Mouse (Mus musculus) layer of hippocampus, adult 2 months (tissue): ENCODE measurements around the gene Gys1. TPM values are rescaled to one million over a fixed set of nuclear protein-coding genes. Genes with fewer than 3 reads are reported as not detected.
"Not testable (repeated sequence)": the region's sequence is repeated elsewhere in the genome, so short reads cannot be mapped to it uniquely, and the experiment has no call there.

Experiments used
- DNase-seq, 2 experiments: peaks; one replicate each; pipeline ENCODE4 v3.0.0; 2022; ENCODE audit warnings: low spot score in 2 of 2
- H3K27ac ChIP-seq: fragments of 200-600 bp; 2 replicates; pipeline ENCODE4 v1.8.1; 2022
- H3K4me3 ChIP-seq: fragments of 200-600 bp; 2 replicates; pipeline ENCODE4 v1.8.1; 2022; ENCODE audit warnings: mild to moderate bottlenecking
- CTCF ChIP-seq: fragments of 200-600 bp; conservative IDR thresholded peaks from 2 replicates; pipeline ENCODE4 v1.8.1; 2022; ENCODE audit warnings: antibody characterized with exemption, mild to moderate bottlenecking, moderate library complexity
- total RNA-seq, 2 experiments: library from RNA; stranded (reverse); gene quantifications; 2 replicates each; pipeline ENCODE4 v1.2.3; 2021

Gene Gys1
- total RNA-seq, 2 experiments from 2014 or later: 16.1 to 20.3 TPM

DNA sequence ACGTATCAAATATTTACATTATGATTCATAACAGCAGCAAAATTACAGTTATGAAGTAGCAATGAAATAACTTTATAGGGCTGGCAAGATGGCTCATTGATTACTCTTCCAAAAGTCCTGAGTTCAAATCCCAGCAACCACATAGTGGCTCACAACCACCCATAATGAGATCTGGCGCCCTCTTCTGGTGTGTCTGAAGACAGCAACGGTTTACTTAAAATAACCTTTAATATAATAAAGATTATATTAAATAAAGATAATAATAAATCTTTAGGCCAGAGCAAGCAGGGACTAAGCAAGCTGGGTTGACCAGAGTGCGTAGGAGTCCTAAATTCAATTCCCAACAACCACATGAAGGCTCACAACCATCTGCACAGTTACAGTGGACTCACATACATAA lies 28.2 kb downstream of the Gys1 start:
- DNase-seq, H3K4me3 ChIP-seq, H3K27ac ChIP-seq: not testable (repeated sequence)
- TF ChIP-seq CTCF: peak; percentile 72

GRCm38 (mm10) chr7:45463987-45464778 lies 29.5 kb downstream of the Gys1 start:
- no peak overlapping the region for H3K4me3 ChIP-seq
- no peak overlapping the region for H3K27ac ChIP-seq
- no peak for TF ChIP-seq CTCF
- DNase-seq: no peak

GRCm38 (mm10) chr7:45465112-45465511 lies 30.5 kb downstream of the Gys1 start:
- no peak for TF ChIP-seq CTCF
- no peak for DNase-seq
- Histone ChIP-seq H3K4me3 (peak overlapping the region; percentile 75; the same call in 1 of the 2 replicates), H3K27ac (peak overlapping the region; percentile 96; the same call in 1 of the 2 replicates)

GRCm38 (mm10) chr7:45465549-45465948 lies 30.9 kb downstream of the Gys1 start:
- no peak for DNase-seq
- peak overlapping the region; percentile 96 for H3K27ac ChIP-seq
- H3K4me3 ChIP-seq: peak overlapping the region; percentile 75
- TF ChIP-seq CTCF: peak; percentile 48

DNA sequence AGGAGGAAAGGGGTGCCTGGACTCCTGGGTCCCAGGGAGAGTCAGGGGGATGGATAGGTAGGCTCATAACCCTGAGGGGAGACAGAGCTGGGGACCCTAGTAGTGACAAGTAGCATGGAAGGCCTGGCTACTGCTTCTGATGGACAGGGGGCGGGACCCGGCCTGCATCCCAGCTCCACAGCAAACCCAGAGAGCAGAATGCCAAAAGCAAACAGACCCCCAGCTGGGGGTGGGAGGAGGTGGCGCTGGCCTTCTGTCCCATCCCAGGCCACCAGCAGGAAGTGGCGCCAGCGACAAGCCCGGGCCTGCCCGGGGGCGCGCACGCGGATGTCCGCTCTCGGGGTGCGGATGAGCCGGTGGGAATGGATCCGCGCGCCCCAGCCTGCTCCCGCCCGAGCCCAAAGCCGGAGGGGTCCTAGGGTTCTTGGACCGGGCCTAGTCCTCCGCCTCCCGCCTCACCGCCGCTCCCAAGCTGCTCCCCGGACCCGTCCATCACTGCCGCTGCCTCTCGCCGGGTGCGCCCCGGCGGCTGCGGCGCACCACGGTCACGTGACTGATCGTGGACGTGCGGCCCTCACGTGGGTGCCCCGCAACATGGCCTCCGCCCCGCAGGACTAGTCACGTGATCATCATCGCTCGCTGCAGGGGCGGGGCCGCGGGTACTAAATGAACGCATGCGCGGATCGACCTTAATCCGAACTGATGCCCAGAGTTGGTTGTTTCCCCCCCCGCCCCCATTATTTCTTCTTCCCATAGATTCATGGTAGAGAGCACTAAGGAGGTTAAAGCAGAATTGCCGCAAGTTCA lies 31.8 kb downstream of the Gys1 start, which contains the start of gene Bax:
Gene Bax (minus strand): TSS at position 616 of the 807 bp plus-strand sequence.
- peak; percentile 23; the same call in 1 of the 2 replicates for TF ChIP-seq CTCF
- peak; percentile 96 for DNase-seq
- peak within 1 kb of the TSS; percentile 96 for H3K27ac ChIP-seq
- peak within 1 kb of the TSS; percentile 75 for H3K4me3 ChIP-seq

DNA sequence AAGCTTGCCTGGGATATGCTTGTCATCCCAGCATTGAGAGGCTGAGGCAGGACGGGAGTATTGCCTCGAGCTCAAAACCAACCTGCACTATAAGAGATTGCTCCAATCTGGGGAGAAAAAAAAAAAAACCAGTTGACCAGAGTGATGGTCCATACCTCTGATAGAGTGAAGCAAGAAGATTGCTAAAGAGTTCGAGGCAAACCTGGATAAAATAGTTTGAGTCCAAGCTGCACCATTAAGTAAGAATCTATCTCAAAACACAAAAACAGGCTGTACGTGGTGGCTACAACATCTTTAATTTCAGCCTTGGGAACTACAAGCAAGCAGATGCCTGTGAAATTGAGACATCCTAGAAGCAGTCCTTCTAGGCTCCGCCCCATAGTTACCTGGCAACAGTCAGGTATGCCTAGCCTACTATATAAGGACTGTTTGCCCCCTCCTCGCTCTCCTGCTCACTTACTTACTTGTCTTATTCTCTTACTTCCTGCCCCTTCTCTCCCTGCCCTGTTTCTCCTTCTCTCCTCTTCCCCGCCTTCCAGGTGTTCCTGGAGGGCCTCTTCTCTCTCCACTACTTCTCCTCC lies 32.5 kb downstream of the Gys1 start:
- peak overlapping the region; percentile 96 for H3K27ac ChIP-seq
- TF ChIP-seq CTCF: no peak
- no peak for DNase-seq

DNA sequence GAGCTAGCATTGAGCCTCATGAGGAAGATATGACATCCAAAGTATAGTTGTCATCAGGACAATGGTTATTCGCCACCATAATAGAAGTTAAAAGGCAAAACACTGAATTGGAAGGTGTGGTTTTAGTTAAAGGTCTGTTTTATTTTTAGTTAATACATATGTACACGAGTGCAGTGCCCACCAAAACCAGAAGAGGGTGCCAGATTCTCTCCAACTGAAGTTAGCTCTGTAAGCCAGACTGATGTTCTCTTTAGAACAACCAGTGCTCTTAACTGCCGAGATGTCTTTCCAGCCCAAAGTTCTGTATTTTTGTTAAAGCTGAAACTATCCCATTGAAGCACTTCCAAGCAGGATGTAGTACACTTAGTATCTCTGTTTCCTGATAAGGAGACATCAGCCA lies 36.2 kb downstream of the Gys1 start:
- H3K4me3 ChIP-seq: no peak overlapping the region
- TF ChIP-seq CTCF: peak; percentile 98
- DNase-seq: peak; percentile 53 to 76
- H3K27ac ChIP-seq: no peak overlapping the region

More for the DNA sequence above, 32.5 kb downstream of the Gys1 start:
- H3K4me3 ChIP-seq: peak overlapping the region; percentile 75

- Histone ChIP-seq H3K27ac (peak overlapping the region; percentile 54), H3K4me3 (peak overlapping the region; percentile 53)
- TF ChIP-seq CTCF: no peak
- peak in 1 of 2 experiments; percentile 57 for DNase-seq
Measured at GRCm38 (mm10) chr7:45475291-45475969, 40.8 kb downstream of the Gys1 start.

- no peak for TF ChIP-seq CTCF
- no peak for DNase-seq
- no peak overlapping the region for H3K4me3 ChIP-seq
- H3K27ac ChIP-seq: no peak overlapping the region
Measured at GRCm38 (mm10) chr7:45476453-45476852, 41.8 kb downstream of the Gys1 start.

- DNase-seq: peak; percentile 54 to 57
- no peak overlapping the region for H3K4me3 ChIP-seq
- no peak overlapping the region for H3K27ac ChIP-seq
- peak; percentile 81 for TF ChIP-seq CTCF
Measured at GRCm38 (mm10) chr7:45477003-45477402, 42.4 kb downstream of the Gys1 start.

GRCm38 (mm10) chr7:45478774-45479173 lies 44.1 kb downstream of the Gys1 start:
- no peak overlapping the region for H3K4me3 ChIP-seq
- no peak overlapping the region for H3K27ac ChIP-seq
- DNase-seq: no peak
- no peak for TF ChIP-seq CTCF

DNA sequence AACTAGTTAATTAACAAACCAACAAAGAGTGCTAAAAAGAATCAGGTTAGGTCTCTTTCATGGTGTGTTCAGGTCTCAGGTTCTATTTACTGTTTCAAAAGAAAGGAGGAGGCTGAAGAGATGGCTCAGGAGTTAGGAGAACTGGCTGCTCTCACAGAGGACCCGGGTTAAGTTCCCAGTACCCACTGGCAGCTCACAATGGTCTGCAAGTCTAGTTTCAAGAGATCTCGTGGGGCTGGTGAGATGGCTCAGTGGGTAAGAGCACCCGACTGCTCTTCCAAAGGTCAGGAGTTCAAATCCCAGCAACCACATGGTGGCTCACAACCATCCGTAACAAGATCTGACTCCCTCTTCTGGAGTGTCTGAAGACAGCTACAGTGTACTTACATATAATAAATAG lies 45.7 kb downstream of the Gys1 start:
- DNase-seq, H3K27ac ChIP-seq, H3K4me3 ChIP-seq: not testable (repeated sequence)
